Mouse (Mus musculus) left cerebral cortex, adult 2 months (tissue): Measurements from ENCODE around the gene Mapre1. TPM values are rescaled to one million over a fixed set of nuclear protein-coding genes. Genes with fewer than 3 reads are reported as not detected.
"Not testable (repeated sequence)": the region's sequence is repeated elsewhere in the genome, so short reads cannot be mapped to it uniquely, and the experiment has no call there.

Experiments
- DNase-seq, 2 experiments: peaks; one replicate each; pipeline ENCODE4 v3.0.0; 2021 to 2022; ENCODE audit warnings: low spot score in 2 of 2, mixed read lengths in 1 of 2; ENCODE audit errors: extremely low spot score in 1 of 2
- H3K27ac ChIP-seq: fragments of 200-600 bp; 2 replicates; pipeline ENCODE4 v1.8.1; 2022
- H3K4me3 ChIP-seq: fragments of 200-600 bp; 2 replicates; pipeline ENCODE4 v1.8.1; 2022
- CTCF ChIP-seq: fragments of 200-600 bp; IDR thresholded peaks from 2 replicates; pipeline ENCODE4 v1.8.1; 2022; ENCODE audit warnings: antibody characterized with exemption, mild to moderate bottlenecking, moderate library complexity
- intact Hi-C: fragments of 180-260 bp; cut with DNase I; formaldehyde crosslinking; loops from one replicate; pipeline ENCODE4 v1.15.1; 2025
- total RNA-seq, 2 experiments: library from RNA; stranded (reverse); gene quantifications; 2 replicates each; pipeline ENCODE4 v1.2.3; 2021

Mapre1 gene
- total RNA-seq, 2 experiments from 2014 or later, result 76.5 to 83.6 TPM

- intact Hi-C loops, result no loop called here
- TF ChIP-seq CTCF, result no peak
- H3K27ac ChIP-seq, result no peak within 1 kb of the TSS
- DNase-seq, result no peak
- H3K4me3 ChIP-seq, result peak within 1 kb of the TSS; percentile 17
Observed at GRCm38 (mm10) chr2:153779394-153779981, 38.4 kb downstream of the Mapre1 start, which contains the start of gene Efcab8. TSS of gene Efcab8 (plus strand) at chr2:153779931.

GRCm38 (mm10) chr2:153781181-153781580, 40.1 kb downstream of the Mapre1 start:
- no peak for DNase-seq
- intact Hi-C loops, result no loop called here
- no peak for TF ChIP-seq CTCF
- no peak overlapping the region for H3K4me3 ChIP-seq
- H3K27ac ChIP-seq, result no peak overlapping the region

- no peak for DNase-seq
- Histone ChIP-seq H3K27ac (no peak overlapping the region), H3K4me3 (no peak overlapping the region)
- intact Hi-C loops, result no loop called here
- TF ChIP-seq CTCF, result no peak
Observed at GRCm38 (mm10) chr2:153784668-153785067, 43.6 kb downstream of the Mapre1 start.

- TF ChIP-seq CTCF, result no peak
- DNase-seq, result no peak
- Histone ChIP-seq H3K27ac (no peak overlapping the region), H3K4me3 (no peak overlapping the region)
- intact Hi-C loops, result loop anchor here (10.0 kb wide), 1 partner anchor 89 kb away; no protein-coding TSS in a partner anchor
Observed at GRCm38 (mm10) chr2:153793366-153793765, 52.3 kb downstream of the Mapre1 start.

GRCm38 (mm10) chr2:153795090-153795489, 54.0 kb downstream of the Mapre1 start:
- DNase-seq, result no peak
- intact Hi-C loops, result loop anchor here (5.0 to 10.0 kb wide), 2 partner anchors 90 to 128 kb away; no protein-coding TSS in a partner anchor

GRCm38 (mm10) chr2:153807464-153807863, 66.4 kb downstream of the Mapre1 start:
- intact Hi-C loops, result loop anchor here (2.0 to 5.0 kb wide), 2 partner anchors 45 to 123 kb away; no protein-coding TSS in a partner anchor
- not testable (repeated sequence) for H3K27ac ChIP-seq, H3K4me3 ChIP-seq
- peak; percentile 57 to 66 for DNase-seq
- TF ChIP-seq CTCF, result peak; percentile 47

More at GRCm38 (mm10) chr2:153795090-153795489, 54.0 kb downstream of the Mapre1 start:
- peak; percentile 40 for TF ChIP-seq CTCF
- Histone ChIP-seq H3K4me3 (no peak overlapping the region), H3K27ac (no peak overlapping the region)

GRCm38 (mm10) chr2:153808146-153808545, 67.1 kb downstream of the Mapre1 start:
- H3K27ac ChIP-seq, result no peak overlapping the region
- no peak for TF ChIP-seq CTCF
- intact Hi-C loops, result loop anchor here (5.0 kb wide), 1 partner anchor 44 kb away; no protein-coding TSS in a partner anchor
- no peak for DNase-seq
- H3K4me3 ChIP-seq, result no peak overlapping the region

GRCm38 (mm10) chr2:153808841-153809240, 67.8 kb downstream of the Mapre1 start:
- Histone ChIP-seq H3K27ac (no peak overlapping the region), H3K4me3 (no peak overlapping the region)
- no peak for TF ChIP-seq CTCF
- no peak for DNase-seq
- intact Hi-C loops, result loop anchor here (5.0 kb wide), 1 partner anchor 43 kb away; no protein-coding TSS in a partner anchor

- no peak for DNase-seq
- no peak overlapping the region for H3K4me3 ChIP-seq
- TF ChIP-seq CTCF, result no peak
- H3K27ac ChIP-seq, result no peak overlapping the region
- intact Hi-C loops, result loop anchor here (5.0 kb wide), 2 partner anchors 42 to 142 kb away; no protein-coding TSS in a partner anchor
Observed at GRCm38 (mm10) chr2:153809921-153810320, 68.8 kb downstream of the Mapre1 start.

GRCm38 (mm10) chr2:153822005-153822543, 81.0 kb downstream of the Mapre1 start:
- no peak for DNase-seq
- Histone ChIP-seq H3K4me3 (no peak overlapping the region), H3K27ac (no peak overlapping the region)
- intact Hi-C loops, result no loop called here
- TF ChIP-seq CTCF, result no peak

Other genes starting within 250 kb of the Mapre1 start
- not detected for gene 4930404H24Rik, start 248.5 kb upstream of the Mapre1 start, total RNA-seq
- gene Nol4l, start 211.3 kb upstream of the Mapre1 start, total RNA-seq, result 10 to 100 TPM; 45.0 to 51.3 TPM
- 10 to 100 TPM; 26.2 to 27.1 TPM for gene Commd7, start 108.5 kb upstream of the Mapre1 start, total RNA-seq
- 1 to 10 TPM; 1.1 to 1.6 TPM for gene Dnmt3b, start 91.8 kb upstream of the Mapre1 start, total RNA-seq
- gene Dnmt3c, start 44.6 kb upstream of the Mapre1 start, total RNA-seq, result under 1 TPM in 1 of 2 experiments, not detected in 1; 0.16 TPM
- under 1 TPM; 0.16 to 0.38 TPM for gene Efcab8, start 38.7 kb downstream of the Mapre1 start, total RNA-seq
- gene Sun5, start 129.8 kb downstream of the Mapre1 start, total RNA-seq, result not detected
- gene Bpifb2, start 133.8 kb downstream of the Mapre1 start, total RNA-seq, result not detected
- gene Bpifb6, start 159.1 kb downstream of the Mapre1 start, total RNA-seq, result not detected
- not detected for gene Bpifb3, start 177.0 kb downstream of the Mapre1 start, total RNA-seq
- gene Bpifb4, start 196.9 kb downstream of the Mapre1 start, total RNA-seq, result not detected
- not detected for gene Bpifa6, start 233.7 kb downstream of the Mapre1 start, total RNA-seq